Mouse (Mus musculus) liver, embryonic 16.5 days (tissue): ENCODE data around the gene Pnmt. TPM values are rescaled to one million over a fixed set of nuclear protein-coding genes. Genes with fewer than 3 reads are reported as not detected.

Source experiments
- ATAC-seq: fragments of 200-750 bp; cut with Nextera tagmentation; 2 replicates; pipeline ENCODE4 v1.8.0; 2017; ENCODE audit warnings: low read depth, mild to moderate bottlenecking, moderate number of reproducible peaks, moderate library complexity
- H3K27ac ChIP-seq: fragments of 300-500 bp; sonication (generic); 2 replicates; pipeline ENCODE4 v1.5.1; 2014; ENCODE audit warnings: mild to moderate bottlenecking, low read length
- H3K27me3 ChIP-seq: fragments of 300-500 bp; sonication (generic); 2 replicates; pipeline ENCODE4 v1.6.1; 2014; ENCODE audit warnings: low read depth, low read length, mixed read lengths; ENCODE audit not compliant: control insufficient read depth, insufficient read depth
- H3K36me3 ChIP-seq: fragments of 300-500 bp; sonication (generic); 2 replicates; pipeline ENCODE4 v1.6.1; 2014; ENCODE audit warnings: mild to moderate bottlenecking; ENCODE audit not compliant: control insufficient read depth, insufficient read depth
- H3K4me1 ChIP-seq: fragments of 300-500 bp; sonication (generic); 2 replicates; pipeline ENCODE4 v1.6.1; 2014; ENCODE audit warnings: low read depth, low read length, mixed read lengths; ENCODE audit not compliant: control insufficient read depth
- H3K4me2 ChIP-seq: fragments of 300-500 bp; sonication (generic); 2 replicates; pipeline ENCODE4 v1.6.1; 2014; ENCODE audit warnings: low read depth, low read length, mixed read lengths
- H3K4me3 ChIP-seq: fragments of 300-500 bp; sonication (generic); 2 replicates; pipeline ENCODE4 v1.5.1; 2014; ENCODE audit warnings: low read depth, mild to moderate bottlenecking, low read length
- H3K9ac ChIP-seq: fragments of 300-500 bp; sonication (generic); 2 replicates; pipeline ENCODE4 v1.6.1; 2014; ENCODE audit warnings: low read depth, low read length
- H3K9me3 ChIP-seq: fragments of 300-500 bp; sonication (generic); replicated peaks from 2 replicates; pipeline ENCODE4 v1.6.1; 2016; ENCODE audit warnings: low read length; ENCODE audit not compliant: control insufficient read depth
- WGBS: fragments of 180-500 bp; shearing (Covaris S2); extraction: QIAGEN DNeasy Blood & Tissue Kit; methylation state at CpG from one replicate; pipeline ENCODE4 v1.1.7; 2014; ENCODE audit not compliant: insufficient replicate concordance; 5-methylcytosine and 5-hydroxymethylcytosine counted together
- polyA plus RNA-seq: library from polyadenylated mRNA; unstranded; fragments of >200 nt; fragmentation: Nextera tagmentation; extraction: Ambion mirVana; gene quantifications from 2 replicates; pipeline ENCODE4 v1.2.1, GENCODE M21; 2015

Pnmt gene
- polyA plus RNA-seq: 0.12 TPM in 1 of 2 replicates, not detected in the other

DNA sequence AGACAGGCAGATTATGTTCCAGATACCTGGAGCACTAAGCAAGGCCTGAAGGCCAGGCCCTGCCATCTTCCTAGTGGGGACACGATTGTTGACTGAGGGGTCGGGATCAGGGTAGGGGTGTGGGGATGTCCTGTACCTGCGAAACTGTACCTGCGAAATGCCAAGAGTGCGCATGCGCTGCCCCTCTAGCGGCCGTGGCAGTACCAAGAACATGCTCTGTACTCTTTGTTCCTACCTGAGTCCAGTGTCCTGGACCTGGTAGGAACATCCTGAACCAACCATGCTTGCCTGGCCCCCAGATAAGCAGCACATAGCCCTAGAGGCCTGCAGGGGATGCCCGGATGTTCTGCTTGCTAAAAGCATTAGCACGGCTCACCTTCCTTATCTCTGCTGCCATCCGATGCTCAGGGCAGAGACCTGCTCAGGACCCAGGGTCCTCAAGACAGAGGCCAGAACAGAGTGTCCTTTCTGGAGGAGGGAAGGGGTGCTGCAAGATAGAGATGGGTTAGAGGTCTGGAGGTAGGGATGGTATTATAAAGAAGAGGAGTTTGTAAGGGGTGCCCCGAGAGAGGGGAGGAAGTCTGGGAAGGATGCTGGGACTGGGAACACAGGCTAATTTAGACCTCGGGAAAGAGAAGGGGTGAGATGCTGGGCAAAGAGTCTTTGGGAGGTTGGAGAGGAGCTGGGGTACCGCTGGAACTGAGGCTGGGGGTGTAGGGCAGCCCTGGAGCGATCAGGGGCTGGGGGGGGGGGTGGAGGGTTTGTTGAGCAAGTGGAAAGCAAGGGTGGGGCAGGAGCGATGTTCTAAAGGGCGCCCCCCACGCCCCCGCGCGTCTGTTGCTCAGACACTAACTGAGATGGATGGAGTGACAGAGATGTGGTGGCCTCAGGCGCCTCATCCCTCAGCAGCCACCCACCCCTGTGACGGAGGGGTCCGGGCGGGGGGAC, at the start of gene Pnmt:
Gene Pnmt, plus strand, starts transcription at position 813 of the 948 bp plus-strand sequence.
- H3K9ac ChIP-seq: no peak within 1 kb of the TSS
- H3K36me3 ChIP-seq: no peaks in the 10 kb centered on the region
- H3K4me1 ChIP-seq: no peaks in the 10 kb centered on the region
- H3K4me3 ChIP-seq: no peak within 1 kb of the TSS
- peaks cover 44% of the 10 kb centered on the region for H3K27me3 ChIP-seq
- no peak within 1 kb of the TSS for H3K4me2 ChIP-seq
- ATAC-seq: no peak
- WGBS: 39% methylated on average over 25 of the region's 25 CpGs
- no peak within 1 kb of the TSS for H3K27ac ChIP-seq
- H3K9me3 ChIP-seq: no peaks in the 10 kb centered on the region

DNA sequence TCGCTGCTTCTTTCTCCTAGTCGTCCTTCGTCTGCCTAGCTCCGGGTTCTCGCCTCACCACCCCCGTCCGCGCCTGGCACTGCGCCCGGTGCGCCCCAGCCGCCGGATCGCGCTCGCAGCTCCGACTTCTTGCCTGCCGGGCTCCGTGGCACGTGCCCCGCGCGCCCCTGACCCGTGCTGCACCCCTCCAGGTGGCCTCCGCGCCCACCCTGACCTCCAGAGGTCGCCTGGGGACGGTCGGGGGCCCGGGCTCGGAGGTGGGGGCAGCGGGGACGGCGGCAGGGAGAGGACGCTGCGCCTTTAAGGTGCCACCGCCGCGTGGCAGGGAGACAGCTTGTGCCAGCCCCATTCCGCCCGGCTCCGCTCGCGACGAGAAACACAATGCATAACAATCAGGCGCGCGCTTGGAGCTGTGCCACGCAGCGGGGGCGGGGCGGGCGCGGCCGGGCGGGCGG, 47.7 kb upstream of the Pnmt start:
- ATAC-seq: no peak
- H3K9me3 ChIP-seq: no peaks in the 10 kb centered on the region
- no peak overlapping the region for H3K9ac ChIP-seq
- peak overlapping the region; percentile 64 for H3K4me2 ChIP-seq
- no peak overlapping the region for H3K27ac ChIP-seq
- H3K36me3 ChIP-seq: no peaks in the 10 kb centered on the region
- H3K4me3 ChIP-seq: peak overlapping the region; percentile 44
- H3K4me1 ChIP-seq: peaks cover 4% of the 10 kb centered on the region
- peaks cover 91% of the 10 kb centered on the region for H3K27me3 ChIP-seq
- WGBS: under 1% methylated on average over 48 of the region's 57 CpGs

DNA sequence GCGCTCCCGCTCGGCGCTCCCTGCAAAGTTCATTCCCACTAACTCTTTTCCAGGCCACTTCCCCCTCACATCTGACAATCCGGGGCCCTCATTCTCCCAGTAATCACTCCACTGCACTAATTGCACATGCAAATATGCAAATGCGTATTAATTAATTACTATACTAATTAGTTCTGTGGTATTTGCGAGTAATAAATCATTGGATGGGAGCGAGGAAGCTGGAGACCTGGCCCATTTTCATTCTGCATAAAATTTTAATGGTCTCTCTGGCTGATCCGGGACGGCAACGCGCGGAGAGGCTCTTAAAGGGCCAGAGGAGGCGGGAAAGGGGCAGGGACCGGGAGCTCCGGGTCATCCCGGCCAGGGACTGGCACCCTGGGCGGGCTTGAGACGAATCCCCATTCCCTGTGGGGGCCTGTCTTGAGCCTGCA, 47.2 kb upstream of the Pnmt start:
- ATAC-seq: no peak
- H3K9me3 ChIP-seq: no peaks in the 10 kb centered on the region
- peak overlapping the region; percentile 44 for H3K4me3 ChIP-seq
- H3K4me2 ChIP-seq: peak overlapping the region; percentile 64
- no peaks in the 10 kb centered on the region for H3K36me3 ChIP-seq
- H3K4me1 ChIP-seq: peaks cover 4% of the 10 kb centered on the region
- H3K9ac ChIP-seq: no peak overlapping the region
- 2% methylated on average over 15 of the region's 19 CpGs for WGBS
- H3K27me3 ChIP-seq: peaks cover 85% of the 10 kb centered on the region
- no peak overlapping the region for H3K27ac ChIP-seq

DNA sequence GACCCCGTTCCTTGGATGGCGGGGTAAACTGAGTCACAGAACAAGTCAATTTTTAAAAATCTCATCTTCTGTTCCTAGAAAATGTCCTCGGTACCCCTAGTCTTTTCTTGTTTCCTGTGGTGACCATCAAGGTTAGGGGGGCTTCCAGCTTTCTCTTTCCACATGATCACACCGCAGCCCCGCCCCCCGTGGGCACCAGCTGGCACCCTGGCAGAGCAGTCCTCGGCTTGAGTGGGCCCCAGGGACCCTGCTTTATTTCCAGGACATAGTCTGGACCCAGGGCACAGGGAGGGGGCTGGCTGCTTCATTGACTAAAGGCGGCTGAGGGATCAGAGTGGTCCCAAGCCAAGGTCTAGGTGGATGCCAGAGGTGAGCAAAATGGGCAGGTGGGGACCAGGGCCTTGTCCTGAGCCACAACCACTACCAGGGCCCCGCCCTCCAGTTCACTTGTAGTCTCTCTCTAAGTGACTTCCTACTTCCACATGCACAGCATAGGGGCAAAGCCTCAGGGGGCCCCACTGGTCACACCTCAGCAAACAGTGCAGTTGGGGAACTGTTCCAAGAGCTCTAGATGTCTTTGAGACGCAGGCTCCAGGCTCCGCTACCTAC, 46.5 kb upstream of the Pnmt start:
- no peak for ATAC-seq
- Histone ChIP-seq H3K9me3 (no peaks in the 10 kb centered on the region), H3K27ac (no peak overlapping the region), H3K4me1 (peaks cover 4% of the 10 kb centered on the region), H3K27me3 (peaks cover 78% of the 10 kb centered on the region), H3K36me3 (no peaks in the 10 kb centered on the region), H3K4me3 (no peak overlapping the region), H3K4me2 (no peak overlapping the region), H3K9ac (no peak overlapping the region)
- 6% methylated on average over 11 of the region's 11 CpGs for WGBS

DNA sequence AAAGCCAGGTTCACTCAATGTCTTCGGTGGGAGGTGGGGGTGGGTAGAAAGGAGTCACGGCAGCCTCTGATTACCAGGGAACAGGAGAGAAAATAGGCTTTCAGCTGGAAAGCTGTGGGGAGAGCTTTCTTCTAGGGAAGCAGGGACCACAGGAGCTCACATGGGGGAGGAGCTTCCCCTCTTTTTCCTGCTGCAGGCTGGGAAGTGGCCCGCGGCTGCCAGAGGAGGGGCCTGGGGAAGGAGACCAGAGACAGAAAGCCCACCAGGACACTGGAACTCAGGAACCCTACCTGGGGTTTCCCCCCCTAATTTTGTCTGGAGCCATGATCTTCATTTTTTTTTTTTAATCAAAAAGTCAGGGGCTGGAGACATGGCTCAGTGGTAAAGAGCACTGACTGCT, 45.7 kb upstream of the Pnmt start:
- H3K36me3 ChIP-seq: no peaks in the 10 kb centered on the region
- H3K27me3 ChIP-seq: peaks cover 77% of the 10 kb centered on the region
- no peak for ATAC-seq
- no peak overlapping the region for H3K4me2 ChIP-seq
- WGBS: 6% methylated on average over 4 of the region's 4 CpGs
- H3K9ac ChIP-seq: no peak overlapping the region
- no peak overlapping the region for H3K4me3 ChIP-seq
- no peaks in the 10 kb centered on the region for H3K9me3 ChIP-seq
- no peak overlapping the region for H3K27ac ChIP-seq
- H3K4me1 ChIP-seq: peaks cover 4% of the 10 kb centered on the region

DNA sequence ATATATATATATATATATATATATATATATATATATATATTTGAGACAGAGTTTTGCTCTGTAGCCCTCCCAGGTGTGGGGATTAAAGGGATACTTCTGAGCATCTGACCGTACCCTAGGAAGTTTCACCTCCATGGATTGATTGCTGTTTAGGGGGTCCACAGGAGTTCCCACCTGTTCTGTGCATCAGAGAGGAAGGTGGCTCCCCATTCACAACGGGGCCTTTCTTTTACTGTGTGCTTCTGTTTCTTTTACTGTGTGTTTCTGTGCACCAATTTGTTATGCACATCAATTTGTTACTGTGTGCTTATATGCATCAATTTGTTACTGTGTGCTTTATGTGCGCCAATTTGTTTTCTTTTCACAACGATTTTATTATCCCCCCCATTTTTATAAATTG, 45.1 kb upstream of the Pnmt start:
- H3K4me3 ChIP-seq: no peak overlapping the region
- peaks cover 77% of the 10 kb centered on the region for H3K27me3 ChIP-seq
- ATAC-seq: no peak
- 53% methylated on average over 4 of the region's 4 CpGs for WGBS
- no peak overlapping the region for H3K9ac ChIP-seq
- H3K4me1 ChIP-seq: peaks cover 4% of the 10 kb centered on the region
- H3K9me3 ChIP-seq: no peaks in the 10 kb centered on the region
- H3K4me2 ChIP-seq: no peak overlapping the region
- no peak overlapping the region for H3K27ac ChIP-seq
- H3K36me3 ChIP-seq: no peaks in the 10 kb centered on the region

DNA sequence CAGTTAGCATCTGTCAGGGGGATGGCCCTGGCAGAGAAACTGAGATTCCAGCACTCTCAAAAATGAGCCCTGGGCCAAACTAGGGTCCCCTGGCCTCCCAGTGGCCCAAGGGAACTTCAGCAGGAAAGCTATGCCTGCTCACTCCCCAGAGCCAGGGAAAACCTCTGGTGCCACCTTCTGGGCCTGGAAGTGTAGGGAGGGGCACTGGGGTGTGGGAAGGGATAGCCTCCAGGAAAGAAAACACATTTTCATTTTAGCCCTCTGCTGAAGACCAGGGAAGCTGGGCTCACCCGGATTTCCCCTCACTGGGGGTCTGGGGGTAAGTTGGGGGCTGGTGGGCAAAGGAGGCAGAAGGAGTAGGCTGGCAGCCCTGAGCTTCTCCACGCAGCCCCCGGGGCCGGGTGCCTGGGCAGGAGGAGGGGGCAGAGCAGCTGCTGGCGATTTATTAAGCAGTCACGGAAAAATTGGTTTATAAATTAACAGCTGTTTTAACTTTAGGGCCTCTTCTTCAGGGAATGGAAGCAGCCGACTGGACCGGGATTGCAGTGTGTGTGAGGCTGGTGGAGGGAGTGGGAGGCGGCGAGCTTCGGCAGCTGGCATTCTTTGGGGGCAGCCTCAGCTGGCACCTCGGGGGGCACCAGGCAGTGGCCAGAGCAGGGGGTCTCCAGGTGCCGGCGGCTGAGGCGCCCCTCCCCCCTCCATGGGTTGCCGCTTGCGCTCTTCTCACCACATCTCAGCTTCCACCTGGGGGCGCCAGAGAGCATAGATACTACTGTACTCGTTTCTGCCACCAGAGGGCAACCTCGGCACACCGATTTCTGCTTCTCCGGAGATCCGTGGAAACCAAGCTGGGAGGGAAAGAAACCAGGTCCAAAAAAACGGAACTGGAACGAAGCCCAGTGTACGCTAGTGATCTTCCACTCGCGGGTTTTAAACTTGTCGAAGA, 44.0 kb upstream of the Pnmt start:
- peak; percentile 19; the same call in 1 of the 2 replicates for ATAC-seq
- Histone ChIP-seq H3K36me3 (no peaks in the 10 kb centered on the region), H3K9ac (no peak overlapping the region), H3K27me3 (peaks cover 77% of the 10 kb centered on the region), H3K4me1 (peaks cover 4% of the 10 kb centered on the region), H3K27ac (no peak overlapping the region), H3K9me3 (no peaks in the 10 kb centered on the region), H3K4me3 (peak overlapping the region; percentile 13; the same call in 1 of the 2 replicates), H3K4me2 (peak overlapping the region; percentile 34; the same call in 1 of the 2 replicates)
- WGBS: 3% methylated on average over 29 of the region's 29 CpGs

DNA sequence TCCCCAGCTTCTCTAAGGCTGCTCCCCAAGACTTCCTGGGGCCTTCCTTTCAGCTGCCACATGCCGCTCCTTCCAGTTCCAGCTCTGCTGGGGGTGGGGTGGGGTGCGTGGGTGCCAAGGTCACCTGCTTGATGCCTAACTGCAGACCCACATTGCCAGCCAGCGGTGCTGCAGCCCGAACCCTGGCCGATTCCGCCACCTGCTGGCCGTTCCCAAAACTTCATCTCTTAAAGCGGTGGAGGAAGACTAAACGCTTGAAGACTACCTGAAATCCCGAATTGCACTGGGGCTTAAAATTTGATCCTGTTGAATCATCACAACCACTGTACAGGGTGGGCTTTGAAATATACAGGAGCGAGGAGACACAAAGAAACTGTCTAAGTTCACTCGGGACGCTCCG, 41.0 kb upstream of the Pnmt start:
- 2% methylated on average over 14 of the region's 14 CpGs for WGBS
- no peak for ATAC-seq
- Histone ChIP-seq H3K36me3 (no peaks in the 10 kb centered on the region), H3K27ac (no peak overlapping the region), H3K9ac (no peak overlapping the region), H3K4me1 (peaks cover 4% of the 10 kb centered on the region), H3K4me3 (no peak overlapping the region), H3K27me3 (peaks cover 77% of the 10 kb centered on the region), H3K4me2 (peak overlapping the region; percentile 30; the same call in 1 of the 2 replicates), H3K9me3 (no peaks in the 10 kb centered on the region)
